Mouse (Mus musculus): Measurements from ENCODE around the gene Hoxa4.

Hoxa4 gene

DNA sequence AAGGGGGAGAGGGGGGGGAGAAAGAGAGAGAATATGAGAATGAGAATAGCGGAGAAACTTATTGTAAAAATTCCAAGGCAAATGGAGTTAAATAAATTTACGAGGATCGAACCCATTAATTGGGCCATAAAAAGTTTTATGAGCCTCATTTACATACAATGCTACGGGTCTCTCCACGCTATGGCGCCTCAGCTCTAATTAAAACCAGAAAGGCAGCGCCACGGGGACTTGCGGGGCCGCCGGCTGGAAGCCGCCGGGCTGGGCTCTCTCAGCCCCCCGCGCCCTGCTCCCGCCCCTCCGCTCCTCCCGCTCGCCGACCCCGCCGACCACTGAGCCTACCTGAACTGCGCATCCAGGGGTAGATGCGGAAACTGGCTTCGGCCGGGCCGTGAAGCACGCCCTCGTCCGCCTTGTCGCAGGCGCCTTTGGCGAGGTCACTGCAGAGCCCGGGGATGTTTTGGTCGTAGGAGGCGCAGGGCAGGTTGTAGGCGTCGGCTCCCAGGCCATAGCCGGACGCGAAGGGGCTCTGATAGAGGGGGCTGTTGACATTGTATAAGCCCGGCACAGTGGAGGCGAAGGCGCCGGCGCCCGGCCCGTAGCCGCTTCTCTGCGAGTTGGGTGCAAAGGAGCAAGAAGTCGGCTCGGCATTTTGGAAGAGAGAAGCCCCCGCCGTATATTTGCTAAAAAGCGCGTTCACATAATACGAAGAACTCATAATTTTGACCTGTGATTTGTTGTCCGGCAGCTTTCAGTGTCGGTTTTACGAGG lies 25.3 kb upstream of the Hoxa4 start:
- no peak for DNase-seq (ENCODE audit: low spot score)

DNA sequence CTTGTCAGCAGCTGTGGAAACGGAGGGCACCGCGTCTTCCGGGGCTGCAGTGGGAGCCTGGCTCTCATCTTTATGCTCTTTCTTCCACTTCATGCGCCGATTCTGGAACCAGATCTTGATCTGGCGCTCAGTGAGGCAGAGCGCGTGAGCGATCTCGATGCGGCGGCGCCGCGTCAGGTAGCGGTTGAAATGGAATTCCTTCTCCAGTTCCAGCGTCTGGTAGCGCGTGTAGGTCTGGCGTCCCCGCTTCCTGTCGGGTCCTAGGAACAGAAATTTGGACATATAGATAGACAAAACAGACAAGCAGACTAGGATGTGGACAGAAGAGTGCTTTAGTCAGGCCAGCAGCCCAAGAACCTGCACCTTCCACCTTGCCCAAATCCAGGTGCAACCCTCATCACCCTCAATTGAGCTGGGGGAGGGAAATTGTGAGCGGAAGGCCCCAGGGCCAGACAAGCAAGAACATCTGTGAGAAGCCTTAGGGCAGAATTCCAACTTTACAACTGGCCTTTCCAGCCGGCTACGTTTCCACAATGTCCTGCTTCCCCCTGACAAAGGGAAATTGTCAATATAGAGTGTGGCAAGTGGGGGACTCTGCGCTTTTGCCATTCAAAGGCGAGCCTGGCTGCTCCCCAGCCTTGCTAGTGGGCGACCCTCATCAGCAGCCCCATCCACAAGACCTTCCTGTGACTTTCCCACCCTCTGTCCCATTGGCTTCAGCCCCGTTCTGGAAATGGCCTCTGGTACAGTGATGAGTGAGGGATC lies 24.4 kb upstream of the Hoxa4 start:
- DNase-seq (ENCODE audit: low spot score): no peak

DNA sequence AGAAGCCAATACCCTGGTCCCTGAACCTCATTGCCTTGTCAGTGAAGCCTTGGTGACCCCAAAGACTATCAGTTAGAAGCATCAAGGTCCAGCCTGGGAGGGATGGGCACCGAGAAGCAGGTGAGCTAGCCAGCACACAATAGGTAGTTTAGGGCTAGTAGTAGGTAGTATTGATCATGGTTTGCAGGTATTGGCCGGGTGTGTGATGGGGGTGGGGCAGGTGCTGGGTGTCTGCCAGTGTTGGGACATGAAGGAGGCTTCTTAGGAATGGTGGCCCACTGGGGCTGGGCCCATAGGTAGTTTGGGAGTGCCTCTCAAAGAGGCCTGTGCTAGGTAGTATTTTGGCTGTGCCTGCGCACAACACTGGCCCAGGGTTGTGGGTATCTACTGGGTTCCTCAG lies 23.5 kb upstream of the Hoxa4 start:
- DNase-seq (ENCODE audit: low spot score): no peak

DNA sequence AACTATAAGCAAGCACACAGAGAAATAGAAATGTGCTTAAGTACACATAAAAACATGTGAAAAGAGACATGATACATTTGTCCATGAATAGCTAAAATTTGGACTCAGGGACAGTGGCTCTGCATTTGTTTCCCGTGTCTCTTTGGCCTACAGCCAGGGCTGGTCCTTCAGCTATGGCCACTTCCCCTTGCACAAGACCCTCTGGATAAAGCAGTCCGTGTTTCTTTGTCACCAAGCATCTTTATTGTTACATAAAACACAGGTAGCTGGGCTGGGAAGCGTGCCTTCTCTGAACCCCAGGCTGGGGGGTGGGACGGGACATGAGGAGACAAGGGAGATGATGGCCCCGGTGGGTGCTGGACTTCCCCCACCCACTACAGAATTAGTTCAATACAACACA lies 22.7 kb upstream of the Hoxa4 start:
- no peak for DNase-seq (ENCODE audit: low spot score)

DNA sequence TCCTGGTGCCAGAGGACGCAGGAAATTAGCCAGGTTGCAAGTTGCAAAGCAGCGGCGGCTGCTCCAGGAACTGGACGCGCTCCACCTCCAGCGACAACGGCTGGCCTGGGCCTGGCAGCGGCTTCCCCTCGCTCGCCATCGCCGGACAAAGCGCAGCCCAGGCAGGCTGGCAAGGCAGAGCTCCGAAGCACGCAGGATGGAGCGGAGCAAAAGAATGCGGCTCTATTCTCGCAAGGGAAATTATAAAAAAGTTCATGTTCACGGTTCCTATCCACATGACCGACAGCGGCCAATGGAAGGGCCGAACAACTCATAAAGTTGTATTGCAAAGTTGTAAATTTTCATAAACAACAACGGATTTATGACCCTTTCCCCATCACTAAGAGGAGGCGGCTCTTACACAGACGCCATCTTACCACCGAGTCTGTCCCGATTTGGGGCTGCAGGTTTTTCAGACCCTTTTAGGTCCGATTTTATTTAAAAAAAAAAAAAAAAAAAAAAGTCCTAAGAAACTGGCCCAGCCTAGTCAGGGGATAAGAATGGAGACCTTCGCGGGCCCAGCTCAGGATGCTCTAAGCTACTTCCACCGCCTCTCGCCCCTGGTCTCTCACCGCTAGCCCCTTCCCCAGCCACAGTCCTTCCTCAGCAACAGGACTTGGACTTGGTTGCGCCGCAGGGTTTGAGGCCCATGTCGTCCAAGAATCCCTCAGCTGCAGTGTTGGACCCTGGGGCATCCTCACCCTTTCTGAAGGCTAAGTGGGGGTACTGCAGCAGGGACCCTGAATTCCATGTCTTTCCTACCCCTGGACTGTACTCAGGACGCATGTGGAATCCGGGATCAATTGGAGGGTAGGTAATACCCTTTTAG lies 21.8 kb upstream of the Hoxa4 start, which contains the start of the genes Hoxa3 and Gm28308:
Hoxa3 (minus strand) TSS at position 218 of the 868 bp plus-strand sequence.
Gm28308 (minus strand) TSS at position 221 of the 868 bp plus-strand sequence.
- peak; percentile 15 for DNase-seq (ENCODE audit: low spot score)

DNA sequence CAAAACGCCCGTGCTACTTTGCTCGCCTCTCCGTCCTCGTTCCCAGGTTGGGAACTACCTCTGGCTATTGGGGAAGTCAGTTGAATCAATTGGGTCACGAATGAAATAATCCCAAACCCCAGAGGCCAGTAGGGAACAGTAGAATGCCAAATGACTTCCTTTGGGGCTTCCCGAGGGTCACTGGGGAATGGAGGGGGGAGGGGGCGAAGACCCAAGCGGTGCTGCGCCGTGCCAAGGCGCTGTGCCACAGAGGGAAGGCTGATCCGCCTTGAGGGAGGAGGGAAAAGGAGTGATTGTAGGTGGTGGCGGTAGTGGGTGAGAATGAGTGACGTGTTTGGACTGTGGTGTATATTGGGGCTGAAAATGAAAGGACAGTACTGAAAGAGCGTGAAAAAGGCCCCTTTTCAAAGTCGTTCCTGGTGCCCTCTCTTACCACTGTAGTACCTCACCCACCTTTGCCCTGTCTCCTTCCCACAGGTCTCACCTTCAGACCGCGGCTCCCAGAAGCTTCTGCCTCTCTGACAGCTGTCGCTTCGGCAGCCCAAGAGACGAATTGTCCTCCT lies 21.1 kb upstream of the Hoxa4 start:
- DNase-seq (ENCODE audit: low spot score): no peak

DNA sequence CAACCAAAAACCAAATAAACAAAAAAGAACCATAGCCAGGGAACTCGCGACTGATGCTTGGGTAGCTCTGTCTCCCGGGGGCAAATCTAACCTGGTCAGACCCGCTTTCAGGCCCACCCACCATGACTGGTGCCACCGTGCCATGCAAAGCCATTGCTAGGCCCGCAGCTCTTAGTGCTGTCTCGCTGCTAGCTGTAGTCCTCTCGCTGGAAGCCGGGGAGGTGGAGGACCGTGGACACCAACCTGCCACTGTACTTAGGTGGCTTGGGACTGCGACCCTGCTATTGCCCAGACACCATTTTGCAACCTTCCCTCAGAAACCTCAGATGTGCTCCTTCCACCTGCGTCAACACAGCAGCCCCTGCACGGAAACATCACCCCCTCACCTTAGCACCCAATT lies 20.4 kb upstream of the Hoxa4 start:
- no peak for DNase-seq (ENCODE audit: low spot score)

DNA sequence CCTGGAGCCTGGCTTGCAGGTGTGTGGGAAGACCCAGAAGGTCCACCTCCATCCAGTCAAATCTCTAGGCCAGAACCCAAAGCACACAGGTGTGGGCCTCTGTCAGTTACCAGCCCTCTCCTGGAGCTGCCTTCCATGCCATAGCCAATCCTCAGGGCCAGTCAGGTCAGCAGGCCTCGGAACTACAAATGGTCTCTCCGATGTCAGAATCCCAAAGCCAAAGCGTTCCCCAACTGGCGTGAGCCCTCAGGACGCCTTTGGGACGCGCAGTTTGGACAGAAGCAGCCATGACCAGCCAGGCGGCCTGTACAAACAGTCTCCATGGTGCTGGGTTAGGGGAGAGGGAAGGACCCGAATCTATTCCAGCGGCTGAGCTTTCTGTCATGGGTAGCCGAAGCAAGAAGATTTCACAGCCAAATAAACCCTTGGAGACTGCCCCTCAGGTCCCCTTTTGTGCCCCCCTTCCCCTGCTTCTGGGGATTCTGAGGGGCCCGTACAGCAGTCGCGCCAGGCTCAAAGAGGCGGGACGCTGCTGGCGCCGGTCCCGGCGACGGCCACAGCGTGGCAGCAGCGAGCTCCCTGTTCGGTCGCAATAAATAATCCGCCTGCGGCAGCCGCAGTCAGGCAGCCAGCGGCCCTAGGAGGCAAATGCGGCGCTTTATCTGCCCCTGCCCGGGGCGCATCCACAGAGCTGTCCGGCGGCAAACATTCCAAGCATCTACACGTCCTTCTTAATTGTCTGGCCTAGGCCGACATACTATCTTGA lies 19.8 kb upstream of the Hoxa4 start:
- DNase-seq (ENCODE audit: low spot score): peak; percentile 55

DNA sequence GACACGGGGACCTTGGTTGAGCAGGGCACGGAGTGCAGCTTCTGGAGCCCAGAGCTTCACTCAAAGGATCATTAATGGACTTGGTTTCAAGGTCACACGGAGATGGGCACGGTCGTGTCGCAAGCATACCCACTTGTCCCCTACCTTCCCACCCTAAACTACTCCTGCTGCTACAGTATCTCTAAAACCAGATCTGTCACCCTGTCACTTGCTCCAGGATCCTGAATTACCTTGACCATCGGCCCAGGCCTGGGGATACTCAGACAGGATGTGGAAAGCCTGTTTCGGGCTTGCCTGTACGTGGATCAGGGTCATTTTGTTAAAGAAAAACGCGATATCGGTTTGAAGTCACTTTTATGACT lies 18.1 kb upstream of the Hoxa4 start:
- DNase-seq (ENCODE audit: low spot score): no peak

DNA sequence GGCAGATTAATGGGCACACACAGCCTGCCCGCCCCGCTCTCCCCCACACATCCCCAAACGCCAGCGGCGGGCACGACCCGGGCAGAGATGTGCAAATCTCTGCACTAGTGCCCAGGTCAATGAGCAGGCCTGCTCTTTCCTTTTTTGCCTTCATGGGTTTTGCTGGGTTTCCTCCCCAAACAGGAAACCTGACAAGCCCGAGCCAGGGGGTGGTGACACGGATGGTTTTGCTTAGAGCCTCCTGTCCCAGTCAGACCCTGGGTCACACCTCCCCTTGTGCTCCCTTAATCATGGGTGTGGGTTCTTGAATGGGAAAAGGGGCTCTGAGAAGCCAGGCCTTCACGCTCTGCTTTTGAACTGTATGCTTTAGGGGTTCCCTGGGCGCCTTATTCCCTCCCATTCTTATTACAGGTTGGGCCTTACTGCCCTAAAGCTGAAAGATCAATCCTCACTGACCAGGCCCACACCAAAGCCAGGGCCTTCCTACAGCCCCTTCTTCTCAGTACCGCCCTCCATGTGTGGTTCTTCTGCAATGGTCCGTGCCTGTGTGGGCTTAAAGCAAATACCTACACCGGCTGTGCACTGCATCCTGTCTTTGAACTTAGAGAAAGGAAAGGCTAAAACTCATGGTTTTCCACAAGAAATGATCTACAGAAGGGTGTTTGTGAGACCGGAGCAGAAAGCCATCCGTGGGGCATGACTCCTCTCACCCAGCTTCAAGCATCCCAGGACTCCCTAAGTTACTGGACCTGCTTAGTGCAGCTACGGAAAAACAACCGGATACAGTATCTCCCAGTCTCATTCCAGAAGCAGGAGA lies 17.5 kb upstream of the Hoxa4 start:
- DNase-seq (ENCODE audit: low spot score): peak; percentile 6

DNA sequence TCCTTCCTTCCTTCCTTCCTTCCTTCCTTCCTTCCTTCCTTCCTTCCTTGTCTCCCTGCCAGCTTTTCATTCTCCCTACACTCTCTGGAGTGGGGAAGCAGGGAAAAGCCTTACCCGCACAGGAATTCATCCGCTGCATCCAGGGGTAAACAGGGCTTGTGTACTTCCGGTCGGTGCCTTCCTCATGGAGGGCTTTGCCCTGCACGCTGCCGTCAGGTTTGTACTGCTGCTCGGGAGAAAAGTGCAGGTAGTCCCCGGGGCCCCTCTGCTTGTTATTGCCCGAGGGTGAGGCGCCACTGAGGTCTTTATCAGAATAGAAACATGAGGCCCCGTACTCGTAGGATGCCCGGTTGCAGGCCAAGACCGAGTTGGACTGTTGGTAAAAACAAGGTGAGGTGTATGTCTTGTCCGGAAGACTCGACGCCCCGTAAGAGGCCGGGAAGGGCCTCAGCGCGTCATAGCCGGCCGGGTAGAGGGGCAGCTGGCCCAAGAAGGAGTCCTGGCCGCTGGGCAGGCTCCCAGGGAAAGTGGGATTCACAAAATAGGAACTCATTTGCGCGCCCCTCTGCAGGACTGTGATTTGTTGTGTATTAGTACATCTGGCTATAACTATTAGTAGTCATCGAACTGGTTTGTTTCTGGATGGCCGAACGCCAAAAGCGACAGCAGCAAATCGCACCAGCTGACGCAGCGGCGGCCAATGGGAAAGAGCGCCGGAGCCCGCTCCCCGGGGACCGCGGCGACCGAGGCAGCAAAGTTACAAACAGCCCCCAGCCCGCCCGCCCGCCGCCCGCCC lies 16.7 kb upstream of the Hoxa4 start, which contains the start of gene Hoxa6:
Hoxa6 (minus strand) TSS at position 651 of the 796 bp plus-strand sequence.
- no peak for DNase-seq (ENCODE audit: low spot score)

DNA sequence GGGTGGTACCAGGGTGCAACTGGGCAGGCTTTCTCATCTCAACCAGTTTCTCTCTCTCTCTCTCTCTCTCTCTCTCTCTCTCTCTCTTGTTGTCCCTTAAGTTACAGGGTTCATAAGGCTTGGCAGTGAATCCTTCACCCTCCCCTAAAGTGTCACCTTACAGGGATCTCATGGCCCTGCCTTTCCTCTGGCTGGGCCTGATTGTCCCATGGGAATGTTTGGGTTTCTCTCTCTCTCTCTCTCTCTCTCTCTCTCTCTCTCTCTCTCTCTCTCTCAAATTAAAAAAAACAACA lies 16.1 kb upstream of the Hoxa4 start:
- no peak for DNase-seq (ENCODE audit: low spot score)

DNA sequence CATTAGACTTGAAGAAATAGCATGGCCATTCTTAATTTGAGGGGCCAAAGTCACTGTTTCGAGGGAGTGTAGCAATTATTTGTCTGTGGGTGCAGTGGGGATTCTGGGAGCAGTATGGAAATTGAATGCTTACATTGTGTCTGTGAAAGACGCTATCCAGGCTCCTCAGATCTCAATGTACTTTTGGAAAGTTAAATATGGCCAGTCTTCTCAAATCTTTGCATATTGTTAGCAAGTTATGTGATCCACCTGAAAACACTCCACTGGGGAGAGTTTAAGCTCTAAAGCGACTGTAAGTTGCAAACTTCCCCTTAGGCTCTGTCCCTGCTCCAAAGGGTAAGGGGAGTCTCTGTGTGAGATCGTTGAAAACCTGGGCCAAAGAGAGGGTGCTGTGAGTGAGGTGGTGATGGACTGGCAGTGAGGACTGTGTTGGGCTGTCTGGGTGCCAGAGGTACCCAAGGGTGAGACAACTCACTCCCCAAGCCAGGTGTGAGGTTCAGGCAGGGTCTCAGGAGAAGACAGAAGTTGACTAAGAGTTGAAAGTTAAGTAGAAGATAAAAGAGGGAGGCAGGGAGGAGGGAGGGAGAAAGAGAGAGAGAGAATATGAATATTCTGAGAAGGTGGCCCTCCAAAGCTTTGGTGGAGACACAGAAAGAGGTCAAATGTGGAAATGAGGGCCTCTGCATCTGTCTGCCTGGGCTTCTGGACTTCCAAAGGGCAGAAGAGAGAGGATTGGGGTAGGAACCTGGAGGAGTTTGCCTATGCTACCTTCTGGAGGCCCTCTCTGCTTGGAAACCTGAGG lies 15.5 kb upstream of the Hoxa4 start:
- no peak for DNase-seq (ENCODE audit: low spot score)

DNA sequence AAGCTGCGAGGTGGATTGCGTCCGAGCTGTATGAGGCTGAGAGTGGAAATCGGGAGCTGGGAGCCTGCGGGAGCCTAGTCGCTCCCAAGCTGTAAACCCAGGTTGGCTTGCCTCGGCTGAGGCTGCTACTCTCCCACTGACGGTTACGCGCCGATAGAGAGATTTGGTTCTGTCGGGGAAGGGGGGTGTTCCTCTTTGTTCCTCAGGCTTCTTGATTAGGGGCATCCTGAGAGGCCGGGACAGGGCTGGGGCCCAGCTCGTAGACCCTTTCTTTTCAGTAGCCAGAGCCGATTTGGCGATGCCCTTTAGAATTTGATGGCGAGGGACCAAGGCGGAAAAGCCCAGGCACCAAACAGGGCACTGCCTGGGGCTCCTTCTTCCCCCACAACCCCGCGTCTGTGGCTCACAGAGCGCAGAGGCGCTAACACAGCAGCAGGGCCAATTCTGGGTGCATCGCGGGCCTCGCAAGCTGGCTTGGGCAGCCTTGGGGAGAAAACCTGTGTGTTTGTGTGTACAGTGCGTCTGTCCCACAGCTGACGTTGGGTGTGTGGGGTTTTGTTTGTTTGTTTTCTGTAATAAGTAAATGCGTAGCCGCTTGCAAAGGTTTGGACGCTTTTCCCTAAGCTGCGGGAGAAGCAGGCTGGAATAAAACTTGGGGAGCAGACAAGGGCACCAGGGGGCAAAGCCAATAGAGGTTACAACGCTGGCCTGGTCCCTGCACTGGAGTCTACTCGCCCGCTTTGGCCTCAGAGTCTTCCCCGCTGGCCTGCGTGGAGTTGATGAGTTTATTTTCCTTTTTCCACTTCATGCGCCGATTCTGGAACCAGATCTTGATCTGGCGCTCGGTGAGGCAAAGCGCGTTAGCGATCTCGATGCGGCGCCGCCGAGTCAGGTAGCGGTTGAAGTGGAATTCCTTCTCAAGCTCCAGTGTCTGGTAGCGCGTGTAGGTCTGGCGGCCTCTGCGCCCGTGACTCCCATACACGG lies 14.4 kb upstream of the Hoxa4 start:
- no peak for DNase-seq (ENCODE audit: low spot score)

DNA sequence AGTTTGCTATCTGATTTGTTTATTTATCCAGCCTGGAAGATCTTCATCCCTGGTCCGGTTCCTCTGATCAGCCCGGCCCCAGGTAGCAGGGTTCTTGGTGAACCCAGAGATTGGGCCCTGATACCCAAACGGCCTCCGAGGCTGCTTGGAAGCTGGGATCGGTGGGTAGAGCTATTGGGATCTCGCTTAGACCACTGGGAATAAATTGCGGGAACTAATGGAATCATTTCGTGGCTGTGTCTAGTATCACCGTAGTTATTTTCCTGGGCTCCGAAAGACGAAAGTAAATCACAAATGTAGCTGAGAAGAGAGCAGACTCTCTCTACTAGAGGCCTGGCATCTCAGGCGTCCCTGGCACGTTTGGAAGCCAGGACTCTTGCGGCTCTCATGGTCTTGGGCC lies 13.7 kb upstream of the Hoxa4 start:
- DNase-seq (ENCODE audit: low spot score): no peak

DNA sequence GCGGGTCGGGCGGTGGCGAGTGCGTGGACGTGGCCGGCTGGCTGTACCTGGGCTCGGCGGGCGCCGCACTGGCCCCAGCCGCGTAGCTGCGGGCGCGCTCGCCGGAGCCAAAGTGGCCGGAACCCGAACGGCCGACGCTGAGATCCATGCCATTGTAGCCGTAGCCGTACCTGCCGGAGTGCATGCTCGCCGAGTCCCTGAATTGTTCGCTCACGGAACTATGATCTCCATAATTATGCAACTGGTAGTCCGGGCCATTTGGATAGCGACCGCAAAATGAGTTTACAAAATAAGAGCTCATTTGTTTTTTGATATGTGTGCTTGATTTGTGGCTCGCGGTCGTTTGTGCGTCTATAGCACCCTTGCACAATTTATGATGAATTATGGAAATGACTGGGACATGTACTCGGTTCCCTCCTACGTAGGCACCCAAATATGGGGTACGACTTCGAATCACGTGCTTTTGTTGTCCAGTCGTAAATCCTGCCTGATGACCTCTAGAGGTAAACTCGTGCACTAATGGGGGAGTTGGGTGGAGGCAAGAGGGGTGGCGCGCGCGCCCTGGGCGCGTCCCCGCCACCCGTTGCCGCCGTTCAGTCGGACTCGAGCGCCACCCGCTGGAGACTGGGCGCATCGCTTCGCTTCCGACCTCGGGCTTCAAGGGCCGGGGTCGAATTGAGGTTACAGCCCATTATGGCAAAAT lies 12.6 kb upstream of the Hoxa4 start, which contains the start of gene Hoxa5:
Hoxa5 (minus strand) TSS at position 538 of the 703 bp plus-strand sequence.
- peak; percentile 69 for DNase-seq (ENCODE audit: low spot score)

All from testis, postnatal 14 days (tissue).